Mouse (Mus musculus) stomach, postnatal 0 days (tissue): ENCODE data around the gene Mad2l1bp.

Experiments
- CTCF ChIP-seq: IDR thresholded peaks from 2 replicates; pipeline ENCODE4 v1.5.1; 2016; ENCODE audit warnings: antibody characterized with exemption, low read depth, mild to moderate bottlenecking, moderate library complexity
- EP300 ChIP-seq: optimal IDR thresholded peaks from 2 replicates; pipeline ENCODE3; 2016; ENCODE audit warnings: antibody characterized with exemption

DNA sequence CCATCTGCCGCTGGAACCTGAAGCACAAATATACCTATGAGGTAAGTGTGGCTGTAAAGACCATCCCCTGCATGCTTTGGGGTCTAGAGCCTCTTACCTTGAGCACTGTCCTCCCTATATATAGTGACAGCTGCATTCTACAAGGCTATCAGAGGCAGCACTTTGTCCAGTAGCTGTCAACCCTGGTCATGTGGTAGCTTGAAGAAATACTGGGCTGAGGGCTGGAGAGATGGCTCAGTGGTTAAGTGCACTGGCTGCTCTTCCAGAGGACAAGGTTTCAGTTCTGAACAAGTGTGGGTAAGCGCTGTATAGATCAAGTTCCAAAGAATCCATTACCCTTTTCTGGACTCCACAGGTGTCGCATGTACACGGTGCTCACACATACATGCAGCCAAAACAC is 30.6 kb downstream of the Mad2l1bp start:
- TF ChIP-seq CTCF (no peak), EP300 (no peak)
